Mouse (Mus musculus): ENCODE measurements around the gene Galnt14. TPM values are rescaled to one million over a fixed set of nuclear protein-coding genes. Genes with fewer than 3 reads are reported as not detected.

Gene Galnt14
- polyA plus RNA-seq, 1 experiment from 2014 or later: not detected

GRCm38 (mm10) chr17:73561149-73561548 lies 149.1 kb downstream of the Galnt14 start:
- no peaks in the 10 kb centered on the region for H3K27me3 ChIP-seq (ENCODE audit: control insufficient read depth, insufficient read depth, low read depth, low read length)
- ATAC-seq (ENCODE audit: low read depth): no peak
- 38% methylated on average over 3 of the region's 3 CpGs for whole genome bisulfite sequencing (ENCODE audit: insufficient replicate concordance)

GRCm38 (mm10) chr17:73560208-73560784 lies 150.0 kb downstream of the Galnt14 start:
- Histone ChIP-seq H3K4me2 (ENCODE audit: low read depth, low read length) (no peak overlapping the region), H3K4me1 (ENCODE audit: control insufficient read depth, low read depth, low read length) (no peaks in the 10 kb centered on the region), H3K4me3 (ENCODE audit: low read depth, low read length) (no peak overlapping the region), H3K9ac (ENCODE audit: low read depth, low read length) (no peak overlapping the region), H3K36me3 (ENCODE audit: control insufficient read depth, insufficient read depth) (no peaks in the 10 kb centered on the region), H3K27ac (ENCODE audit: low read length) (no peak overlapping the region), H3K9me3 (replicated peaks; ENCODE audit: control insufficient read depth, low read length) (no peaks in the 10 kb centered on the region), H3K27me3 (ENCODE audit: control insufficient read depth, insufficient read depth, low read depth, low read length) (no peaks in the 10 kb centered on the region)
- WGBS (ENCODE audit: insufficient replicate concordance): 59% methylated on average over 5 of the region's 5 CpGs
- ATAC-seq (ENCODE audit: low read depth): no peak

More at GRCm38 (mm10) chr17:73561149-73561548, 149.1 kb downstream of the Galnt14 start:
- Histone ChIP-seq H3K36me3 (ENCODE audit: control insufficient read depth, insufficient read depth) (no peaks in the 10 kb centered on the region), H3K4me3 (ENCODE audit: low read depth, low read length) (no peak overlapping the region), H3K27ac (ENCODE audit: low read length) (no peak overlapping the region), H3K9ac (ENCODE audit: low read depth, low read length) (no peak overlapping the region), H3K4me1 (ENCODE audit: control insufficient read depth, low read depth, low read length) (no peaks in the 10 kb centered on the region), H3K4me2 (ENCODE audit: low read depth, low read length) (no peak overlapping the region), H3K9me3 (replicated peaks; ENCODE audit: control insufficient read depth, low read length) (no peaks in the 10 kb centered on the region)

DNA sequence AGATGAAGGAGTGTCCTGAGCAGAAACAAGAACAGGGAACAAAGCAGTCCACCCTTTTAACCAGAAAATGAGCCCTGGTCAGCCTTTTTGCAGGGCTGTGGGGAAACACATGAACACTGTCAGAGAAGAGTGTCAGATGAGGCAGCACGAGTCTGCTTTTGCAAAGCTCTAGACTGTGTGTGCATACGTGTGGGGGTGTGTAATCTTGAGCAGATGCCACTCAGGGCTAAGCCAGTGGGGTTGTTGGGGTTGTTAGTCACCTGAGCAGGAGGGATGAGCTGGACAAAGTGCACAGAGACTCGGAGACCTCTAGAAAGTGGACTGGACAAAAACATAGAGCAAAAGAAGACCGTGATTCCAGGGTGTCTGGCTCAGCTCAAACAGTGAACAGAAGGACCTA lies 150.8 kb downstream of the Galnt14 start:
- Histone ChIP-seq H3K4me3 (ENCODE audit: low read depth, low read length) (no peak overlapping the region), H3K27ac (ENCODE audit: low read length) (no peak overlapping the region), H3K27me3 (ENCODE audit: control insufficient read depth, insufficient read depth, low read depth, low read length) (no peaks in the 10 kb centered on the region), H3K9me3 (replicated peaks; ENCODE audit: control insufficient read depth, low read length) (no peaks in the 10 kb centered on the region), H3K4me1 (ENCODE audit: control insufficient read depth, low read depth, low read length) (no peaks in the 10 kb centered on the region), H3K36me3 (ENCODE audit: control insufficient read depth, insufficient read depth) (no peaks in the 10 kb centered on the region), H3K9ac (ENCODE audit: low read depth, low read length) (no peak overlapping the region), H3K4me2 (ENCODE audit: low read depth, low read length) (no peak overlapping the region)
- 51% methylated on average over 4 of the region's 4 CpGs for WGBS (ENCODE audit: insufficient replicate concordance)
- no peak for ATAC-seq (ENCODE audit: low read depth)

DNA sequence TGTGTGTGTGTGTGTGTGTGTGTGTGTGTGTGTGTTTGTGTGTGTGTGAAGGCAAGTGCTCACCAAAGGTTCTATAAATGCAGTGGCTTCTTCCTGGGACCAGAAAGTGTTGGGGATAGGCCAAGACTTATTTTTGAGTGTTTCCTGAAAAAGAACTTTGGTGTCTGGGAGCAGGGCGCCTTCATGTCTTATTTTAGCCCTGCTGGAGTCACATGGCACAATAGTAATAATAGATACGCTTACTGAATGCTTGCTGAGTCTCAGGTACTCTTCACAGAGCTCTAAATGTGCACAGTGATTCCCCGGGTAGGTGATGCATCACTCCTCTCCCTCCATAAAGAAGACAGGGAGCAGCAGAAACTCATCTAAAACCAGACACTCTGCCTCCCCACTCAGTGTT lies 153.2 kb downstream of the Galnt14 start:
- no peak overlapping the region for H3K4me3 ChIP-seq (ENCODE audit: low read depth, low read length)
- H3K9ac ChIP-seq (ENCODE audit: low read depth, low read length): no peak overlapping the region
- H3K36me3 ChIP-seq (ENCODE audit: control insufficient read depth, insufficient read depth): no peaks in the 10 kb centered on the region
- H3K4me1 ChIP-seq (ENCODE audit: control insufficient read depth, low read depth, low read length): no peaks in the 10 kb centered on the region
- H3K27me3 ChIP-seq (ENCODE audit: control insufficient read depth, insufficient read depth, low read depth, low read length): no peaks in the 10 kb centered on the region
- no peak overlapping the region for H3K4me2 ChIP-seq (ENCODE audit: low read depth, low read length)
- no peak overlapping the region for H3K27ac ChIP-seq (ENCODE audit: low read length)
- ATAC-seq (ENCODE audit: low read depth): no peak
- H3K9me3 ChIP-seq (replicated peaks; ENCODE audit: control insufficient read depth, low read length): no peaks in the 10 kb centered on the region
- WGBS (ENCODE audit: insufficient replicate concordance): 52% methylated on average over 3 of the region's 3 CpGs

DNA sequence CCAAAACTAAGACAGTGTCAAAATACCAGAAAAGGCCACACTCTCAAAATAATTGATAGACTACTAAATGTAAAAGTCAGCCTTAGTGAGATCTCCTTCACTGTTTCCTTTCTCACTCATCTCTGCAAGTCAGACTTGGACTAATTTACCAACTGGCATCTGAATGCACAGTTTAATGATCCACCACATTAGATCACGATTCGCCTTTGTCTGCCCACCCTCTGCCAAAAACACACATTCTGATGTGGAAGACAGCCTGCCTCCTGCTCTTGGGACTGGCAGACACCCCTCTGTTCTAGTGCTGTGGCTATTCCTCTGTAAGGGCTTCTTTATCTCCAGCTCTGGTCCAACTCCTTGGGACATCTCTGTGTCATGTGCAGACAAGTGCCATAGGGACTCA lies 153.8 kb downstream of the Galnt14 start:
- Histone ChIP-seq H3K4me2 (ENCODE audit: low read depth, low read length) (no peak overlapping the region), H3K36me3 (ENCODE audit: control insufficient read depth, insufficient read depth) (no peaks in the 10 kb centered on the region), H3K9ac (ENCODE audit: low read depth, low read length) (no peak overlapping the region), H3K9me3 (replicated peaks; ENCODE audit: control insufficient read depth, low read length) (no peaks in the 10 kb centered on the region), H3K4me3 (ENCODE audit: low read depth, low read length) (no peak overlapping the region), H3K27me3 (ENCODE audit: control insufficient read depth, insufficient read depth, low read depth, low read length) (no peaks in the 10 kb centered on the region), H3K27ac (ENCODE audit: low read length) (no peak overlapping the region), H3K4me1 (ENCODE audit: control insufficient read depth, low read depth, low read length) (no peaks in the 10 kb centered on the region)
- no peak for ATAC-seq (ENCODE audit: low read depth)
- WGBS (ENCODE audit: insufficient replicate concordance): 68% methylated on average over 2 of the region's 2 CpGs

- H3K36me3 ChIP-seq (ENCODE audit: control insufficient read depth, insufficient read depth): no peaks in the 10 kb centered on the region
- WGBS (ENCODE audit: insufficient replicate concordance): 51% methylated on average over 4 of the region's 4 CpGs
- no peak overlapping the region for H3K27ac ChIP-seq (ENCODE audit: low read length)
- H3K27me3 ChIP-seq (ENCODE audit: control insufficient read depth, insufficient read depth, low read depth, low read length): no peaks in the 10 kb centered on the region
- H3K9ac ChIP-seq (ENCODE audit: low read depth, low read length): no peak overlapping the region
- no peaks in the 10 kb centered on the region for H3K9me3 ChIP-seq (replicated peaks; ENCODE audit: control insufficient read depth, low read length)
- no peak overlapping the region for H3K4me2 ChIP-seq (ENCODE audit: low read depth, low read length)
- no peak overlapping the region for H3K4me3 ChIP-seq (ENCODE audit: low read depth, low read length)
- H3K4me1 ChIP-seq (ENCODE audit: control insufficient read depth, low read depth, low read length): no peaks in the 10 kb centered on the region
- no peak for ATAC-seq (ENCODE audit: low read depth)
These were observed 155.6 kb downstream of the Galnt14 start for GRCm38 (mm10) chr17:73554668-73555067.

- H3K9me3 ChIP-seq (replicated peaks; ENCODE audit: control insufficient read depth, low read length): no peaks in the 10 kb centered on the region
- H3K4me3 ChIP-seq (ENCODE audit: low read depth, low read length): no peak overlapping the region
- no peak overlapping the region for H3K27ac ChIP-seq (ENCODE audit: low read length)
- no peak overlapping the region for H3K9ac ChIP-seq (ENCODE audit: low read depth, low read length)
- no peak for ATAC-seq (ENCODE audit: low read depth)
- WGBS (ENCODE audit: insufficient replicate concordance): 63% methylated on average over 12 of the region's 12 CpGs
- H3K27me3 ChIP-seq (ENCODE audit: control insufficient read depth, insufficient read depth, low read depth, low read length): no peaks in the 10 kb centered on the region
- no peaks in the 10 kb centered on the region for H3K36me3 ChIP-seq (ENCODE audit: control insufficient read depth, insufficient read depth)
- no peaks in the 10 kb centered on the region for H3K4me1 ChIP-seq (ENCODE audit: control insufficient read depth, low read depth, low read length)
- H3K4me2 ChIP-seq (ENCODE audit: low read depth, low read length): no peak overlapping the region
These were observed 161.3 kb downstream of the Galnt14 start for GRCm38 (mm10) chr17:73548783-73549566.

DNA sequence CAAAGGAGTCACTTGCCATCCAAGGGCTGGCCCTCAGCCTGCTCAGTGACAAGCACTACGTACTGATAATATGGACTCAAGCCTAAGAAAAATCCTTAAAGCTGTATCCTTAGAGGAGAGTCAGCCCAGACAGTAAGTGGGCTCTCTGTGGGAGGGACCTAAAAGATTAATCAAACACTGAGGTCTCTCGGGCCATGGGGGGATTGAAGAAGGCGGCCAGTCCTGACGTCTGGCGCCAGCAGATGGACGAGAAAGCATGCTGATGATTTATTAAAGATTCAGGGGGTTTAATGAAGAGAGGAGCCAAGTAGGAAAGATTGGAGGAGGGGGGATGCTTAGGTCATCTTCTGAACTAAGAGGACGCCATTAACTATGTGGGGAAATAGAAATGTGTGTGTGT lies 162.1 kb downstream of the Galnt14 start:
- ATAC-seq (ENCODE audit: low read depth): no peak
- no peaks in the 10 kb centered on the region for H3K9me3 ChIP-seq (replicated peaks; ENCODE audit: control insufficient read depth, low read length)
- WGBS (ENCODE audit: insufficient replicate concordance): 64% methylated on average over 7 of the region's 7 CpGs

GRCm38 (mm10) chr17:73547483-73547882 lies 162.8 kb downstream of the Galnt14 start:
- 32% methylated on average over 2 of the region's 2 CpGs for WGBS (ENCODE audit: insufficient replicate concordance)
- H3K36me3 ChIP-seq (ENCODE audit: control insufficient read depth, insufficient read depth): no peaks in the 10 kb centered on the region
- no peak overlapping the region for H3K9ac ChIP-seq (ENCODE audit: low read depth, low read length)
- no peaks in the 10 kb centered on the region for H3K27me3 ChIP-seq (ENCODE audit: control insufficient read depth, insufficient read depth, low read depth, low read length)
- ATAC-seq (ENCODE audit: low read depth): no peak
- H3K4me1 ChIP-seq (ENCODE audit: control insufficient read depth, low read depth, low read length): no peaks in the 10 kb centered on the region
- H3K4me2 ChIP-seq (ENCODE audit: low read depth, low read length): no peak overlapping the region
- no peak overlapping the region for H3K27ac ChIP-seq (ENCODE audit: low read length)
- no peaks in the 10 kb centered on the region for H3K9me3 ChIP-seq (replicated peaks; ENCODE audit: control insufficient read depth, low read length)
- no peak overlapping the region for H3K4me3 ChIP-seq (ENCODE audit: low read depth, low read length)

More for the DNA sequence above, 162.1 kb downstream of the Galnt14 start:
- Histone ChIP-seq H3K4me2 (ENCODE audit: low read depth, low read length) (no peak overlapping the region), H3K4me1 (ENCODE audit: control insufficient read depth, low read depth, low read length) (no peaks in the 10 kb centered on the region), H3K27me3 (ENCODE audit: control insufficient read depth, insufficient read depth, low read depth, low read length) (no peaks in the 10 kb centered on the region), H3K27ac (ENCODE audit: low read length) (no peak overlapping the region), H3K9ac (ENCODE audit: low read depth, low read length) (no peak overlapping the region), H3K4me3 (ENCODE audit: low read depth, low read length) (no peak overlapping the region), H3K36me3 (ENCODE audit: control insufficient read depth, insufficient read depth) (no peaks in the 10 kb centered on the region)

Measured in liver, embryonic 16.5 days (tissue).